Comparison of ENCODE assay signal across 10 mouse cellular contexts in the genomic region with DNA sequence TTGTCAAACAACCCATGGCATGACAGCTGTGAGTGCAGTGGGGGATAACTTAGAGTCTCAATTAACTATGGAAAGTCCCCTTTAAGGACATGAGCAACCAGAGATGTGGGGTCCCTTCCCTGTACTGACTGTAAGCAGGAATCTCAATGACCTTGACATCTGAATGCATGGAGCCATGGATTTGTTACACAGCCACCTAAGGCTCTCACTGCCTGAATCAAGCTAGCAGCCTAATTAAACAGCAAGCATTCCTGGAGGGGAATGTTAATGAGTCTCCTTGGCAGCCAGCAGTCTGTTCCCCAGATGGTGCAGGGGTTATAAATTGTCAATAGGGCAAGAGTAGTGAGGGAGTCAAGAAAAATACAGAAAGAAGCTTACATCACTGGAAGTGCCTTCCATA.
DNase-seq lines count a peak whose midpoint lies in the region; ATAC-seq lines count a peak whose summit lies in the region.
"Had no signal": no experiment of that assay in that cellular context is flagged by ENCODE, and none has a peak within 500 bp of the region (broad histone marks: within the 10 kb centered on the region; RNA-seq: fewer than 3 reads in every experiment).

No protein-coding gene starts in this region.

- H3K36me3 ChIP-seq in midbrain, embryonic 13.5 days, result no peaks in the 10 kb centered on the region
- H3K36me3 ChIP-seq: embryonic facial prominence, embryonic 12.5 days had no signal

- no peaks in the 10 kb centered on the region; the same call in 1 of the 2 replicates for H3K4me1 ChIP-seq in midbrain, embryonic 13.5 days (replicated peaks)
- H3K4me1 ChIP-seq: embryonic facial prominence, embryonic 12.5 days had no signal

- no peak overlapping the region for H3K4me3 ChIP-seq in midbrain, embryonic 13.5 days (replicated peaks)
- H3K4me3 ChIP-seq: embryonic facial prominence, embryonic 12.5 days had no signal

- H3K9me3 ChIP-seq in midbrain, embryonic 13.5 days, result no peaks in the 10 kb centered on the region
- H3K9me3 ChIP-seq: embryonic facial prominence, embryonic 12.5 days had no signal

- intact Hi-C loops in heart, postnatal 25 days (cut with DNase I), result no loop called here

- peak; percentile 83 for ATAC-seq in midbrain, embryonic 13.5 days

- H3K4me2 ChIP-seq in midbrain, embryonic 13.5 days (replicated peaks), result no peak overlapping the region
- H3K4me2 ChIP-seq: embryonic facial prominence, embryonic 12.5 days; lung, embryonic 14.5 days had no signal

- peak; percentile 34 for DNase-seq in embryo, embryonic 10 days (ENCODE audit: low spot score)
- no peak for DNase-seq in embryo, embryonic 9.5 days (ENCODE audit: extremely low spot score)
- DNase-seq in R1 (ENCODE audit: low read depth, low spot score), result peak; percentile 7
- peak; percentile 66 for DNase-seq in forelimb bud, embryonic 11.5 days (ENCODE audit: low read depth, low spot score)
- no peak for DNase-seq in B cell, adult 2 months
- no peak for DNase-seq in ovary, adult 18-20 months (ENCODE audit: low spot score)
- no peak for DNase-seq in heart, postnatal 25 days (ENCODE audit: low spot score)
- DNase-seq: lung, embryonic 14.5 days had no signal

- H3K27ac ChIP-seq in midbrain, embryonic 13.5 days, result 0 out of 2 replicates have a peak overlapping the region, but pooled peaks have one; percentile 47
- H3K27ac ChIP-seq: embryonic facial prominence, embryonic 12.5 days had no signal

- H3K9ac ChIP-seq in midbrain, embryonic 13.5 days (replicated peaks), result no peak overlapping the region
- H3K9ac ChIP-seq: embryonic facial prominence, embryonic 12.5 days; lung, embryonic 14.5 days had no signal

- no peaks in the 10 kb centered on the region for H3K27me3 ChIP-seq in midbrain, embryonic 13.5 days
- H3K27me3 ChIP-seq: embryonic facial prominence, embryonic 12.5 days had no signal

Comparison
In these comparisons a context has a peak if more than half of its experiments do, and no peak if none do; other contexts are left out.
1. DNase-seq: peak in embryo, embryonic 10 days (single experiment), R1 (single experiment) and forelimb bud, embryonic 11.5 days (single experiment); none in embryo, embryonic 9.5 days (single experiment), B cell, adult 2 months (0 of 2), ovary, adult 18-20 months (single experiment) and heart, postnatal 25 days (single experiment).